Mouse (Mus musculus): ENCODE data around the gene Inpp4b.

GRCm38 (mm10) chr8:81815551-81815950 is 473.2 kb downstream of the Inpp4b start:
- no peak for TF ChIP-seq CTCF (IDR thresholded peaks at IDR 0.05; ENCODE audit: borderline replicate concordance, control insufficient read depth, extremely low read depth, insufficient read depth, low read length, poor library complexity)
- no peak for TF ChIP-seq POLR2A (IDR thresholded peaks at IDR 0.05; ENCODE audit: control insufficient read depth, extremely low read depth, insufficient read depth, low read length, poor library complexity)
